Mouse (Mus musculus) neural tube, embryonic 10.5 days (tissue): Measurements from ENCODE around the gene Tmem50a.
"Not testable (repeated sequence)": the region's sequence is repeated elsewhere in the genome, so short reads cannot be mapped to it uniquely, and the experiment has no call there.

Experiments used
- DNase-seq: peaks from one replicate; pipeline ENCODE4 v3.0.0-alpha.2; 2017; ENCODE audit warnings: low spot score; ENCODE audit errors: extremely low spot score

Tmem50a gene

GRCm38 (mm10) chr4:134923258-134924018 lies 8.6 kb upstream of the Tmem50a start, which contains the start of gene Rsrp1:
Gene Rsrp1 (plus strand): TSS chr4:134923592.
- peak; percentile 98 for DNase-seq

GRCm38 (mm10) chr4:134922925-134923244 lies 8.1 kb upstream of the Tmem50a start:
- DNase-seq = peak; percentile 65

- no peak for DNase-seq
Measured at GRCm38 (mm10) chr4:134922111-134922924, 7.5 kb upstream of the Tmem50a start.

GRCm38 (mm10) chr4:134921703-134922102 lies 6.9 kb upstream of the Tmem50a start:
- DNase-seq = no peak

GRCm38 (mm10) chr4:134920631-134921030 lies 5.8 kb upstream of the Tmem50a start:
- no peak for DNase-seq

GRCm38 (mm10) chr4:134919733-134920540 lies 5.1 kb upstream of the Tmem50a start:
- DNase-seq = no peak

GRCm38 (mm10) chr4:134918381-134918780 lies 3.6 kb upstream of the Tmem50a start:
- no peak for DNase-seq

GRCm38 (mm10) chr4:134917194-134917593 lies 2.4 kb upstream of the Tmem50a start:
- no peak for DNase-seq

GRCm38 (mm10) chr4:134915223-134916050 lies 613 bp upstream of the Tmem50a start:
- DNase-seq = no peak

GRCm38 (mm10) chr4:134914122-134914863 lies 531 bp downstream of the Tmem50a start:
- no peak for DNase-seq

GRCm38 (mm10) chr4:134913413-134913812 lies 1.4 kb downstream of the Tmem50a start:
- peak; percentile 72 for DNase-seq

- DNase-seq = not testable (repeated sequence)
Measured at GRCm38 (mm10) chr4:134911406-134911805, 3.4 kb downstream of the Tmem50a start.

GRCm38 (mm10) chr4:134903046-134903445 lies 11.8 kb downstream of the Tmem50a start:
- no peak for DNase-seq

GRCm38 (mm10) chr4:134901126-134901525 lies 13.7 kb downstream of the Tmem50a start:
- DNase-seq = no peak

- DNase-seq = no peak
Measured at GRCm38 (mm10) chr4:134897256-134897655, 17.6 kb downstream of the Tmem50a start.

- DNase-seq = no peak
Measured at GRCm38 (mm10) chr4:134892096-134892495, 22.7 kb downstream of the Tmem50a start.

GRCm38 (mm10) chr4:134884364-134884763 lies 30.5 kb downstream of the Tmem50a start:
- DNase-seq = no peak

GRCm38 (mm10) chr4:134883808-134884207 lies 31.0 kb downstream of the Tmem50a start:
- no peak for DNase-seq

- no peak for DNase-seq
Measured at GRCm38 (mm10) chr4:134883266-134883665, 31.6 kb downstream of the Tmem50a start.

- no peak for DNase-seq
Measured at GRCm38 (mm10) chr4:134880041-134880440, 34.8 kb downstream of the Tmem50a start.
